Mouse (Mus musculus): ENCODE measurements at regions not wholly inside any gene's neighbourhood (a gene's known extent, or its start where the extent isn't known, plus 50 kb on each side); places are given as distances from the start of the nearest gene placed in this dataset.

DNA sequence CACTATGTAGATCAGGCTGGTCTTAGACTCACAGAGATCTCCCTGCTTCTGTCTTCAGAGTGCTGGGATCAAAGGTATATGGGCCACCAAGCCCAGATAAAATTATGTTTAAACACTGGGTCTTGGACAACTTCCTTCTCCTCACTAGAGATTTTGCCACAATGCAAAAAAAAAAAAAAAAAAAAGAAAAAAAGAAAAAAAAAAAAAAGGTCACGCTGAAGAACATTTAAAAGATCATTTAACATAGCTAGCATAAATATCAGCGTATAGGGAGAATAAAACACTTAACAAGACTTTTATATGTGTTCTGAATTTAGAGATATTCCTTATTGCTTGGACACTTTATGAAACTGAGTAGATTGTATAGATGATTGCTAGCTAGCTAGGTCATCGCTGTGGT is 137.1 kb upstream of the Slc38a2 start:
- Histone ChIP-seq H3K9me3 (ENCODE audit: low read length) (no peaks in the 10 kb centered on the region), H3K27ac (ENCODE audit: low read depth) (no peak overlapping the region), H3K4me1 (ENCODE audit: insufficient read depth) (peaks cover 6% of the 10 kb centered on the region; the same call in 1 of the 2 replicates), H3K9ac (replicated peaks) (no peak overlapping the region), H3K36me3 (replicated peaks; ENCODE audit: insufficient read depth, low read length) (no peaks in the 10 kb centered on the region), H3K27me3 (ENCODE audit: insufficient read depth, low read length) (no peaks in the 10 kb centered on the region), H3K4me2 (ENCODE audit: low read depth, low read length) (no peak overlapping the region), H3K4me3 (ENCODE audit: low read depth, low read length) (no peak overlapping the region)
- TF ChIP-seq EP300 (IDR thresholded peaks at IDR 0.05; ENCODE audit: low read depth) (no peak), CTCF (IDR thresholded peaks at IDR 0.05; ENCODE audit: low read depth) (no peak)
- ATAC-seq = no peak
- DNase-seq = no peak
- 86% methylated on average over 3 of the region's 3 CpGs for WGBS (ENCODE audit: insufficient replicate concordance)

GRCm38 (mm10) chr15:96834862-96835261 is 135.3 kb upstream of the Slc38a2 start:
- TF ChIP-seq CTCF (IDR thresholded peaks at IDR 0.05; ENCODE audit: low read depth) (no peak), EP300 (IDR thresholded peaks at IDR 0.05; ENCODE audit: low read depth) (no peak)
- DNase-seq = no peak

DNA sequence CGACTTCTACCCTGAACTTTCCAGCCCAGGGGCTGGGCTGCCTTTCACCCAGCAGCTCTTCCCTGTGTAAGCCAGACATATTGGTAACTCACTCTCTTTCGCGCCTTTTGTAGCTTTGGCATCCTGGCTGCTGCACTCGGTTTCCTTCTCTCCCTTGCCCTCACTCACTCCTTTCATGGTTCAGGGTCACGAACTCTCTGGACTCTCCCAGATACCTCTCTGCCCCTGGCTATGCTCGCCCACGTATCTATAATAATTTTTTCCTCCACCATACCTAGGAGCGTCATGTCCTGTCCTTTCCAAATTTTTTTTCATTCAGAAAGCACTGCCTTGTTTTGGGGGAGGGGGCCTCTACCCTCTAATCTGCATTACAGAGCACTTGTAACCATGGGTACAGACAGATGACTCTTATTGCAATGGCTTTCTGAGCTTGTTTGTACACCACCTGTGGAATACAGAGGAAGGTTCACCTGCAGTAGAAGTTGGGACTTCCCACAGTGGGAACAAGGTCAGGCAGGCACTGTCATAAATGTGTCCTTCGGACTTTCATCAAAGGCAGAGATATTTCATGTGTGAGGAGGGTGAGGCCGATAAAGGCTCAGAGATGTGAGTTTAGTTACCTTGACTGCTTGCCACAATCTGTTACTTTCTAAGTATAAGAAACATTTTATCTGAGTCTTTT is 134.8 kb upstream of the Slc38a2 start:
- no peak overlapping the region for H3K4me2 ChIP-seq (ENCODE audit: low read depth, low read length)

More at GRCm38 (mm10) chr15:96834862-96835261, 135.3 kb upstream of the Slc38a2 start:
- Histone ChIP-seq H3K4me2 (ENCODE audit: low read depth, low read length) (no peak overlapping the region), H3K36me3 (replicated peaks; ENCODE audit: insufficient read depth, low read length) (no peaks in the 10 kb centered on the region), H3K9ac (replicated peaks) (no peak overlapping the region), H3K4me3 (ENCODE audit: low read depth, low read length) (no peak overlapping the region), H3K27ac (ENCODE audit: low read depth) (no peak overlapping the region), H3K27me3 (ENCODE audit: insufficient read depth, low read length) (no peaks in the 10 kb centered on the region), H3K9me3 (ENCODE audit: low read length) (no peaks in the 10 kb centered on the region), H3K4me1 (ENCODE audit: insufficient read depth) (peaks cover 6% of the 10 kb centered on the region; the same call in 1 of the 2 replicates)
- ATAC-seq = no peak
- 75% methylated on average over 9 of the region's 9 CpGs for WGBS (ENCODE audit: insufficient replicate concordance)

DNA sequence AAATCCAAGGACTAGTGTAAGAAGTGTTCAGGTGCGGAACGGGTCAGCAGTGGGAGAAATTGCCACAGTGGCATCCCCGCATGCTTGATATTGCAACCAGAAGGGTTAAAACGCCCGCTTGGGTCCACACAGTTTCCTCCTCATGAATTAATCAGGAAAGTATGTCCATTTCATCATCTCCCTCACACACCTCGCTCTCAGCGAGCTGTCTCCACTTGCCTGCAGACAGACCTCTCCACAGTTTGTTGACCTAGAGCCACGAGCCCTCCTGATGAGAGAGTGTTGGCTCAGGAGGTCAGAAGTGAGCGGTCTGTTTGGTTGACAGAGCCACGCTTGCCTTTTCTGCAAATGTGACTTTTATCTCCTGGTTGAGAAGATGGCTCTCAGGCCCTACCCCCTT is 132.9 kb upstream of the Slc38a2 start:
- H3K4me1 ChIP-seq (ENCODE audit: insufficient read depth) = peaks cover 6% of the 10 kb centered on the region; the same call in 1 of the 2 replicates
- 67% methylated on average over 10 of the region's 10 CpGs for WGBS (ENCODE audit: insufficient replicate concordance)
- no peaks in the 10 kb centered on the region for H3K9me3 ChIP-seq (ENCODE audit: low read length)
- H3K27me3 ChIP-seq (ENCODE audit: insufficient read depth, low read length) = no peaks in the 10 kb centered on the region
- no peaks in the 10 kb centered on the region for H3K36me3 ChIP-seq (replicated peaks; ENCODE audit: insufficient read depth, low read length)
- DNase-seq (peak; percentile 28), ATAC-seq (peak; percentile 79)
- peak overlapping the region; percentile 41 for H3K9ac ChIP-seq (replicated peaks)
- peak overlapping the region; percentile 57 for H3K4me2 ChIP-seq (ENCODE audit: low read depth, low read length)
- peak overlapping the region; percentile 13; the same call in 1 of the 2 replicates for H3K4me3 ChIP-seq (ENCODE audit: low read depth, low read length)
- no peak for TF ChIP-seq CTCF (IDR thresholded peaks at IDR 0.05; ENCODE audit: low read depth)
- TF ChIP-seq EP300 (IDR thresholded peaks at IDR 0.05; ENCODE audit: low read depth) = no peak
- peak overlapping the region; percentile 62 for H3K27ac ChIP-seq (ENCODE audit: low read depth)

More for the DNA sequence above, 134.8 kb upstream of the Slc38a2 start:
- Histone ChIP-seq H3K4me3 (ENCODE audit: low read depth, low read length) (no peak overlapping the region), H3K9me3 (ENCODE audit: low read length) (no peaks in the 10 kb centered on the region), H3K27ac (ENCODE audit: low read depth) (no peak overlapping the region), H3K9ac (replicated peaks) (no peak overlapping the region), H3K36me3 (replicated peaks; ENCODE audit: insufficient read depth, low read length) (no peaks in the 10 kb centered on the region), H3K27me3 (ENCODE audit: insufficient read depth, low read length) (no peaks in the 10 kb centered on the region), H3K4me1 (ENCODE audit: insufficient read depth) (peaks cover 6% of the 10 kb centered on the region; the same call in 1 of the 2 replicates)
- 71% methylated on average over 10 of the region's 10 CpGs for WGBS (ENCODE audit: insufficient replicate concordance)
- ATAC-seq (peak; percentile 85), DNase-seq (no peak)
- no peak for TF ChIP-seq CTCF (IDR thresholded peaks at IDR 0.05; ENCODE audit: low read depth)

DNA sequence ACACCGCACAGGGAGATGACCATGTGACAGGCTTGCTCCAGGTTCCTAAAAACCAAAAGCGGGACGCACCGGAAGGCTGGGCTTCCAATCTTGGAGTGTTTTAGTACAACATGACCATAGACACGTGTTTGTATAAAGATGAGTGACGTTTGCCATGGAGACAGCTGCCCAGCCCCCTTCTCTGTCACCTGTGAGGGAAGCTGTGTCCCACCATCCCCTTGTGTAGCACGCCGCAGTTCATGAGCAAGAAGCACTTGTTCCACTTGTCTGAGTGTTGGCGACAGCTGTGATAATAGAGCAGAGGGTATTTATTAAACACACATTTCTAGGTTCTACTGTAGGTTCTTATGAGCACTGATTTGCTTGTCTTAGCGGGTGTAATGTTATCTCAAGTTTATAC is 131.7 kb upstream of the Slc38a2 start:
- no peaks in the 10 kb centered on the region for H3K27me3 ChIP-seq (ENCODE audit: insufficient read depth, low read length)
- TF ChIP-seq CTCF (IDR thresholded peaks at IDR 0.05; ENCODE audit: low read depth) = no peak
- TF ChIP-seq EP300 (IDR thresholded peaks at IDR 0.05; ENCODE audit: low read depth) = no peak
- DNase-seq (no peak), ATAC-seq (no peak)
- 86% methylated on average over 10 of the region's 10 CpGs for WGBS (ENCODE audit: insufficient replicate concordance)
- H3K36me3 ChIP-seq (replicated peaks; ENCODE audit: insufficient read depth, low read length) = no peaks in the 10 kb centered on the region
- no peak overlapping the region for H3K27ac ChIP-seq (ENCODE audit: low read depth)
- H3K4me1 ChIP-seq (ENCODE audit: insufficient read depth) = peaks cover 6% of the 10 kb centered on the region; the same call in 1 of the 2 replicates
- no peak overlapping the region for H3K4me2 ChIP-seq (ENCODE audit: low read depth, low read length)
- H3K4me3 ChIP-seq (ENCODE audit: low read depth, low read length) = no peak overlapping the region
- no peak overlapping the region for H3K9ac ChIP-seq (replicated peaks)
- H3K9me3 ChIP-seq (ENCODE audit: low read length) = no peaks in the 10 kb centered on the region

- no peaks in the 10 kb centered on the region for H3K36me3 ChIP-seq (replicated peaks; ENCODE audit: insufficient read depth, low read length)
- no peak for DNase-seq
- no peak overlapping the region for H3K27ac ChIP-seq (ENCODE audit: low read depth)
- H3K4me2 ChIP-seq (ENCODE audit: low read depth, low read length) = no peak overlapping the region
- no peak for ATAC-seq
- H3K9me3 ChIP-seq (ENCODE audit: low read length) = no peaks in the 10 kb centered on the region
- H3K27me3 ChIP-seq (ENCODE audit: insufficient read depth, low read length) = no peaks in the 10 kb centered on the region
- H3K4me1 ChIP-seq (ENCODE audit: insufficient read depth) = peaks cover 6% of the 10 kb centered on the region; the same call in 1 of the 2 replicates
- H3K4me3 ChIP-seq (ENCODE audit: low read depth, low read length) = no peak overlapping the region
- no peak for TF ChIP-seq EP300 (IDR thresholded peaks at IDR 0.05; ENCODE audit: low read depth)
- TF ChIP-seq CTCF (IDR thresholded peaks at IDR 0.05; ENCODE audit: low read depth) = no peak
- WGBS (ENCODE audit: insufficient replicate concordance) = 77% methylated on average over 11 of the region's 11 CpGs
- H3K9ac ChIP-seq (replicated peaks) = no peak overlapping the region
Measured at GRCm38 (mm10) chr15:96830578-96830977, 131.0 kb upstream of the Slc38a2 start.

All from liver, postnatal 0 days (tissue).